Mouse (Mus musculus): ENCODE data around the gene Pld3.
A peak's percentile ranks its signal among the peaks of the same experiment; 100 is the strongest.
"Not testable (repeated sequence)": the region's sequence is repeated elsewhere in the genome, so short reads cannot be mapped to it uniquely, and the experiment has no call there.

The Pld3 gene

DNA sequence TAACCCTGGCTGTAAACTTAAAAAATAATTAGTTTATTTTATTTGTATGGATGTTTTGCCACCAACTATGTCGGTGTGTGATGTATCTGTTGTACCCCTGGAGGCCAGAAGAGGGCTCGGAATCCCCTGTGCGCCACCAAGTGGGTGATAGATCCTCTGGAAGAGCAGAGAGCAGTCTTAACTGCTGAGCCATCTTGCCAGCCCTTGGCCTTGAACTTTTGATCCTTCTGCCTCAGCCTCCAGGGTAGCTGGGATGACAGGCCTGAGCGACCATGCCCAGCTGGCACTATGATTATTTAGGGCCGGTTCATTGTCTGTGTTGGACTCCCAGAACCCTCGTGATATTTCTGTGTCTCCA, 44.4 kb downstream of the Pld3 start:
- Histone ChIP-seq H3K9me3 (ENCODE audit: low read length) (no peaks in the 10 kb centered on the region), H3K4me3 (replicated peaks; ENCODE audit: low read length) (peak overlapping the region; percentile 87), H3K4me1 (replicated peaks; ENCODE audit: low read depth, low read length) (peaks cover 68% of the 10 kb centered on the region), H3K36me3 (ENCODE audit: insufficient read depth, low read length) (peaks cover 28% of the 10 kb centered on the region), H3K27me3 (ENCODE audit: insufficient read depth, low read length) (no peaks in the 10 kb centered on the region)
- TF ChIP-seq POU5F1 (IDR thresholded peaks at IDR 0.05; ENCODE audit: borderline replicate concordance, low read length) (no peak), NANOG (IDR thresholded peaks at IDR 0.05; ENCODE audit: borderline replicate concordance, low read length) (peak; percentile 41; the same call in 1 of the 2 replicates), CTCF (conservative IDR thresholded peaks at IDR 0.05; ENCODE audit: low read length) (peak; percentile 41)

DNA sequence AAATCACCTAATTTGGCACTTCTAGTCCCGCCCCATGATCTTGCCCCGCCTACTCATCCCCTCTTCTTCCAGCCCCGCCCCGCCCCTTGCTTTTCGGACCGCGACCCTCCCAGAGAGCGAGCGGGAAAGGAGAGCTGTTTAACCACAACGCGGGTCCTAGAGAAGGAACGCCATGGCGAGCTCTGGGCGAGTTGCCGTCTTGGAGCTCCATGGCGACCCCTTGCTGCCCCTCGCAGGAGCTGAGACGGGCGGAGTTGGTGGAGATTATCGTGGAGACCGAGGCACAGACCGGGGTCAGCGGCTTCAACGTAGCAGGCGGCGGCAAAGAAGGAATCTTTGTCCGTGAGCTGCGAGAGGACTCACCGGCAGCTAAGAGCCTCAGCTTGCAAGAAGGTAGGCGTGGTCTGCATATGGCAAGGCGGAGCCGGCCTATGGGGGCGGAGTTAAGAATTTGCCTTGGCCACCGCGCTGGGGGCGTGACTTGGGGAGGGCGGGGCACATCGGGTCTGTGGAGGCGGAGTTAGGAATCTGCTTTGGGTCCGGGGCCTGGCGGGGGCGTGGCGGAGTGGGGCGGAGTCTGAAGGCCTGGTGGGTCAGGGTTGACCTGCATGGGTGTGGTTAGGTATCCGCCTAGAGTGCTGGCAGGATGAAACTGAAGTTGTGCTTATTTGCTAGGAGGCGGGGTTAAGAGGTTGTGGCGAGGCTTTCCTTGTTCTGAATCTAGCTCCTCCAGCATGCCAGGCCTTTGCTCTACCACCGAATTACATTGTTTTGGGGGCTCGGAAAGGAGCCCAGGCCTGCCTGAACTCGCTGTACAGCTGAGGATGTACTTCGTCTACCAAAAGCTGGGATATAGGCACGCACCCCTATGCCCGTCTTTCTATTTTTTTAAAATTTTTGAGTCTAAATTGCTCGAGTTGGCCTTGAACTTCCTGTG, 45.0 kb downstream of the Pld3 start:
- no peak for TF ChIP-seq POU5F1 (IDR thresholded peaks at IDR 0.05; ENCODE audit: borderline replicate concordance, low read length)
- TF ChIP-seq NANOG (IDR thresholded peaks at IDR 0.05; ENCODE audit: borderline replicate concordance, low read length), result no peak
- TF ChIP-seq CTCF (conservative IDR thresholded peaks at IDR 0.05; ENCODE audit: low read length), result no peak
- Histone ChIP-seq H3K36me3 (ENCODE audit: insufficient read depth, low read length) (peaks cover 28% of the 10 kb centered on the region), H3K4me1 (replicated peaks; ENCODE audit: low read depth, low read length) (peaks cover 72% of the 10 kb centered on the region), H3K27me3 (ENCODE audit: insufficient read depth, low read length) (no peaks in the 10 kb centered on the region), H3K9me3 (ENCODE audit: low read length) (no peaks in the 10 kb centered on the region), H3K4me3 (replicated peaks; ENCODE audit: low read length) (peak overlapping the region; percentile 87)

DNA sequence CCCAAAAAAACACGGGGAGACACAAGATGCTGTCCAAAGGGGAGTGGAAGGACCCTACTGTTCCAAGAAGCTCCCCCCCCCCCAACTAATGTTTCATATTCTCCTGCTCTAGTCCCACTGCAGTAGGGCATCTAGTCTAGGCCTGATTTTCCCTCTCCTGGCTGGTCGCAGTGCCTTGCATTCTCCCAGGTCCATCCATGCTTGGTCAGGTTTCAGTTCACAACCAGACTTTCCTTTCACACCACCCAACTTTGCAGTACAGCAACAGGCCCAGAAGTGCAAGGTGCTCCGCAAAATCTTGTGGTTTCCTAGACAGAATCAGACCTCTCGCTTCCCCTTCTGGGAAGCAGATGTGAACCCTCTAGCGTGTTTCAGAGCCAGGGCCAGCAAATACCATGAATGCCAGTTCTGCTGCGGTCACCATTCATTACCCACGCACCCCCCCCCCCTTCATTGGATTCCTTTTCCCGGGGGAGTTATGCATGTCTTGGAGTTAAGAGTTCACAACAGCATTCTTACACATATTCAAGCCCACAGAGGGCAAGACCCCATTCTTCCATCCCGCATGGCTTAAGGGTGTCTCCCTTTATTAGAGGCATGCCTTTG, 46.1 kb downstream of the Pld3 start:
- H3K27me3 ChIP-seq (ENCODE audit: insufficient read depth, low read length), result no peaks in the 10 kb centered on the region
- peak overlapping the region; percentile 87 for H3K4me3 ChIP-seq (replicated peaks; ENCODE audit: low read length)
- no peaks in the 10 kb centered on the region for H3K9me3 ChIP-seq (ENCODE audit: low read length)
- H3K4me1 ChIP-seq (replicated peaks; ENCODE audit: low read depth, low read length), result peaks cover 80% of the 10 kb centered on the region
- TF ChIP-seq NANOG (IDR thresholded peaks at IDR 0.05; ENCODE audit: borderline replicate concordance, low read length) (no peak), CTCF (conservative IDR thresholded peaks at IDR 0.05; ENCODE audit: low read length) (no peak), POU5F1 (IDR thresholded peaks at IDR 0.05; ENCODE audit: borderline replicate concordance, low read length) (no peak)
- peaks cover 28% of the 10 kb centered on the region for H3K36me3 ChIP-seq (ENCODE audit: insufficient read depth, low read length)

DNA sequence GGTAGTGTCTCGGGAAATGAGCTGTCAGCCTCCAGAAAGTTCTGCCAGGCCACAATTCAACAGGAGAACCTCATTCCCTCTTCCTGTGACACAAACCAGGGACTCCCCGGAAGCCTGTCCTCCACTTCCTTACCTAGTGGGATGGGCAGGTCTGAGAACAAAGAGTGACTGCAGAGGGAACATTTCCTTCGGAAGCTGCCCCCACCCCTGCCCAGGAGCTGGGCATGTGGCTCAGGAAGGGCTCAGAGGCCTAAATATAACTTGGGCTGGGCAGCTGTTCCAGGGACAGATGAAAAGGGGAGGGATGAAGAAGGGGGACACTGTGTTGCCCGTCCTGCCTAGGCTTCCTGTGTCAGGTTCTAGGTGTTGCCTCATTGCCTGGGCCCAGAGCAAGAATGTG, 51.4 kb downstream of the Pld3 start:
- TF ChIP-seq NANOG (IDR thresholded peaks at IDR 0.05; ENCODE audit: borderline replicate concordance, low read length) (no peak), POU5F1 (IDR thresholded peaks at IDR 0.05; ENCODE audit: borderline replicate concordance, low read length) (no peak), CTCF (conservative IDR thresholded peaks at IDR 0.05; ENCODE audit: low read length) (no peak)
- Histone ChIP-seq H3K36me3 (ENCODE audit: insufficient read depth, low read length) (peaks cover 22% of the 10 kb centered on the region), H3K4me3 (replicated peaks; ENCODE audit: low read length) (peak overlapping the region; percentile 5; the same call in 1 of the 2 replicates), H3K9me3 (ENCODE audit: low read length) (no peaks in the 10 kb centered on the region), H3K4me1 (replicated peaks; ENCODE audit: low read depth, low read length) (peaks cover 93% of the 10 kb centered on the region), H3K27me3 (ENCODE audit: insufficient read depth, low read length) (no peaks in the 10 kb centered on the region)

DNA sequence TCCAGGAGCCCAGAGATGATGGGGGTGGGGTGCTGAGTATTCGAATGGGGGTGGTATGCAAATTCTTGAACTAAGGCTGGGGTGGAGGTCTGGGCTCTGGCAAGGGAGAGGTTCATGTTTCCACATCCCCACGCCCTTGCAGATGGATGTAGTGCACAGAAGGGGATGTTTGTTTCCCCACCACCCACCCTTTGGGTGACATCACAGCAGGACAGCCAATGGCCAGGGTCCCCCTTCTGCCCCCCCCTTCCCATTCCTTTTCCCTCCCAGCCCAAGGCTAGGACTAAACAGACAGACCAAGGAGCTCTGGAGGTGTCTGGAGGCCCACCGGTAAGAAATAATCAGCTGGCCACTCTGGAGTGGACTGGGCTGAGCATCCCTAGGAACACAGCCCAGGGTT, 54.0 kb downstream of the Pld3 start, which contains the start of gene Prx:
TSS of gene Prx (plus strand) at position 289 of the 400 bp plus-strand sequence.
- TF ChIP-seq CTCF (conservative IDR thresholded peaks at IDR 0.05; ENCODE audit: low read length) (no peak), POU5F1 (IDR thresholded peaks at IDR 0.05; ENCODE audit: borderline replicate concordance, low read length) (no peak), NANOG (IDR thresholded peaks at IDR 0.05; ENCODE audit: borderline replicate concordance, low read length) (no peak)
- Histone ChIP-seq H3K9me3 (ENCODE audit: low read length) (no peaks in the 10 kb centered on the region), H3K4me1 (replicated peaks; ENCODE audit: low read depth, low read length) (peaks cover 84% of the 10 kb centered on the region), H3K4me3 (replicated peaks; ENCODE audit: low read length) (peak within 1 kb of the TSS; percentile 60), H3K36me3 (ENCODE audit: insufficient read depth, low read length) (no peaks in the 10 kb centered on the region; the same call in 1 of the 2 replicates), H3K27me3 (ENCODE audit: insufficient read depth, low read length) (no peaks in the 10 kb centered on the region)

DNA sequence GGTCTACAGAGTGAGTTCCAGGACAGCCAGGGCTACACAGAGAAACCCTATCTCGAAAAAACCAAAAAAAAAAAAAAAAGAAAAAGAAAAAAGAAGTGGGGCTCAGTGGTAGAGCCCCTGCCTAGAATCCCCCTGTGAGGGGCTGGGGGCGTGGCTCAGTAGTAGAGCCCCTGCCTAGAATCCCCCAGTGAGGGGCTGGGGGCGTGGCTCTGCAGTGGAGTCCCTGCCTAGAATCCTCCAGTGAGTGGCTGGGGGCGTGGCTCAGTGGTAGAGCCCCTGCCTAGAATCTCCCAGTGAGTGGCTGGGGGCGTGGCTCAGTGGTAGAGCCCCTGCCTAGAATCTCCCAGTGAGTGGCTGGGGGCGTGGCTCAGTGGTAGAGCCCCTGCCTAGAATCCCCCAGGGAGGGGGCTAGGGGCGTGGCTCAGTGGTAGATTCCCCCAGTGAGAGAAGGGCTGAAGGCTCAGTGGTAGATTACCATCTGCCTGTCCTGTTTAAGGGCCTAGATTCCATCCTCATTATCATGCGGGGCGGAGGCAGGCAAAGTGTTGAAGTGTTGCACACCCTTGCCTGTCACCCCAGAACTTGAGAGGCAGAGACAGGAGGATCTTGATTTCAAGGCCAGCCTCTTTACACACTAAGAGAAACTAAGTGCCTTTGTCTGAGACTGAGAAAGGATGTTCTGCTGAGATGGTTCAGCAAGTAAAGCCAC, 58.2 kb downstream of the Pld3 start:
- H3K27me3 ChIP-seq (ENCODE audit: insufficient read depth, low read length); H3K4me3 ChIP-seq (replicated peaks; ENCODE audit: low read length); H3K36me3 ChIP-seq (ENCODE audit: insufficient read depth, low read length); H3K9me3 ChIP-seq (ENCODE audit: low read length): not testable (repeated sequence)
- H3K4me1 ChIP-seq (replicated peaks; ENCODE audit: low read depth, low read length), result peaks cover 83% of the 10 kb centered on the region

DNA sequence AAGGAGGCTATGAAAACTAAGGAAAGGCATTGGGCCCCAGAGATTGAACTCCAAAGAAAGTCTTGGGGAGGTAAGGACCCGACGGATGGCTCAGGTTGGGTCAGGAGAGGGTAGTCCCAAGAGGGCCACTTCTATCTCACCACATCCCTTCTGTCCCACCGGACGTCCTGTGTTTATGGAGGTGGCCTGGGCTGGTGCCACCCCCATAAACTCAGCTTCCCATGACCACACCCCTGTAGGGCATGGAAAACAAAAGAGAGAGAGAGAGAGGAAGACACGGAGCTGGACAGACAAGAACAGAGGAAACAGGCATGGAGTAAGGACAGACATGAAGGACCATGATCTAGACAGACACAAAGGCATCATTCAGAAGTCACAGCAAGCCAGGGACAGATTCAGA, 59.6 kb downstream of the Pld3 start:
- no peak for TF ChIP-seq POU5F1 (IDR thresholded peaks at IDR 0.05; ENCODE audit: borderline replicate concordance, low read length)
- TF ChIP-seq CTCF (conservative IDR thresholded peaks at IDR 0.05; ENCODE audit: low read length), result no peak
- no peak for TF ChIP-seq NANOG (IDR thresholded peaks at IDR 0.05; ENCODE audit: borderline replicate concordance, low read length)
- peaks cover 13% of the 10 kb centered on the region for H3K36me3 ChIP-seq (ENCODE audit: insufficient read depth, low read length)
- peaks cover 83% of the 10 kb centered on the region for H3K4me1 ChIP-seq (replicated peaks; ENCODE audit: low read depth, low read length)
- no peaks in the 10 kb centered on the region for H3K9me3 ChIP-seq (ENCODE audit: low read length)
- no peak overlapping the region; the same call in 1 of the 2 replicates for H3K4me3 ChIP-seq (replicated peaks; ENCODE audit: low read length)
- no peaks in the 10 kb centered on the region for H3K27me3 ChIP-seq (ENCODE audit: insufficient read depth, low read length)

DNA sequence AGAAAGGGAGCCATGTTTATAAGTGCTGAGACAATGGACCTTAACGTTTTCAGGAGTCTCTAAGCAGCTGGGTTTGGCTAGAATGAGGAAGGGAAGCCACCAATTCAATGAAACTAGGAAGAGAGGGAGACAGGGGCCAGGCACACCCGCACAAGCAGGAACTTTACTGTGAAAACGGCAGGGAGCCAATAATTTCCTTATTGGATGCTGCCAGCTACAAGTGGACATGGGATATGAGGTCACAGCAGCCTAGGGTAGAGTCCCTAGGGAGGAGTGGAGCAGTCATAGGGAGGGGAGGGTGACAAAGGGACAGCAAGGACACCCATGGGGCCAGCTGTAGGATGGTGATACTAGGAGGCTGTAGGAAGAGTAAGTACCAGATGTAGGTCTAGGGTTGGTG, 60.0 kb downstream of the Pld3 start:
- H3K36me3 ChIP-seq (ENCODE audit: insufficient read depth, low read length), result peaks cover 13% of the 10 kb centered on the region
- H3K4me3 ChIP-seq (replicated peaks; ENCODE audit: low read length), result no peak overlapping the region; the same call in 1 of the 2 replicates
- no peaks in the 10 kb centered on the region for H3K9me3 ChIP-seq (ENCODE audit: low read length)
- TF ChIP-seq NANOG (IDR thresholded peaks at IDR 0.05; ENCODE audit: borderline replicate concordance, low read length), result no peak
- no peak for TF ChIP-seq CTCF (conservative IDR thresholded peaks at IDR 0.05; ENCODE audit: low read length)
- H3K4me1 ChIP-seq (replicated peaks; ENCODE audit: low read depth, low read length), result peaks cover 83% of the 10 kb centered on the region
- H3K27me3 ChIP-seq (ENCODE audit: insufficient read depth, low read length), result no peaks in the 10 kb centered on the region
